Mouse (Mus musculus) CH12.LX (cell line): ENCODE data around the gene B4gat1. TPM values are rescaled to one million over a fixed set of nuclear protein-coding genes. Genes with fewer than 3 reads are reported as not detected.
A peak's percentile ranks its signal among the peaks of the same experiment; 100 is the strongest.

Source experiments
- DNase-seq: peaks from one replicate; pipeline ENCODE4 v3.0.0-alpha.2; 2013; ENCODE audit errors: extremely low read depth
- H3K27ac ChIP-seq: 2 replicates; pipeline ENCODE4 v1.5.1; 2012; ENCODE audit warnings: low read depth, mild to moderate bottlenecking, control low read depth, moderate library complexity; ENCODE audit not compliant: insufficient read depth
- H3K27me3 ChIP-seq: replicated peaks from 2 replicates; pipeline ENCODE3; 2012; ENCODE audit warnings: inconsistent platforms
- H3K36me3 ChIP-seq, 2 experiments: replicated peaks in 1 of 2; 2 replicates each; pipeline versions ENCODE3 to v1.6.1; 2012; ENCODE audit warnings: inconsistent platforms in 1 of 2, low read length in 1 of 2, mild to moderate bottlenecking in 1 of 2, mixed read lengths in 1 of 2, moderate library complexity in 1 of 2; ENCODE audit not compliant: control insufficient read depth in 1 of 2, insufficient read depth in 1 of 2
- H3K4me1 ChIP-seq, 2 experiments: 2 replicates each; pipeline ENCODE4 v1.6.1; 2012; ENCODE audit warnings: inconsistent platforms in 1 of 2, moderate library complexity in 1 of 2; ENCODE audit not compliant: insufficient read depth in 2 of 2, control insufficient read depth in 1 of 2
- H3K4me2 ChIP-seq: 2 replicates; pipeline ENCODE4 v1.6.1; 2012; ENCODE audit warnings: low read depth, mild to moderate bottlenecking, control low read depth; ENCODE audit not compliant: poor library complexity, insufficient read depth, severe bottlenecking
- H3K4me3 ChIP-seq, 3 experiments: fragments of 150-350 bp in 1 of 3; sonication (generic) in 1 of 3; replicated peaks in 1 of 3; 2 replicates each; pipeline versions ENCODE3 to v1.5.1; 2011 to 2012; ENCODE audit warnings: low read depth in 2 of 3, low read length in 2 of 3, mild to moderate bottlenecking in 2 of 3, moderate library complexity in 2 of 3, control low read depth in 1 of 3, improper control_type of control experiment in 1 of 3, inconsistent platforms in 1 of 3, mixed read lengths in 1 of 3; ENCODE audit not compliant: poor library complexity in 1 of 3
- H3K79me2 ChIP-seq: replicated peaks from 2 replicates; pipeline ENCODE4 v1.6.1; 2012; ENCODE audit warnings: mild to moderate bottlenecking, moderate library complexity; ENCODE audit not compliant: control insufficient read depth, poor library complexity, insufficient read depth, severe bottlenecking; ENCODE audit errors: extremely low read depth
- H3K9ac ChIP-seq: 2 replicates; pipeline ENCODE4 v1.6.1; 2012; ENCODE audit warnings: low read depth, mild to moderate bottlenecking, control low read depth, moderate library complexity; ENCODE audit not compliant: insufficient read depth
- H3K9me3 ChIP-seq: replicated peaks from 2 replicates; pipeline ENCODE3; 2012; ENCODE audit warnings: low read length, inconsistent platforms, mixed read lengths
- ELF1 ChIP-seq: IDR thresholded peaks from 2 replicates; pipeline ENCODE4 v1.6.1; 2014; ENCODE audit warnings: low read depth, mild to moderate bottlenecking, inconsistent platforms, low read length, improper control_type of control experiment
- EP300 ChIP-seq: IDR thresholded peaks from 2 replicates; pipeline ENCODE4 v1.6.1; 2011; ENCODE audit warnings: low read length, improper control_type of control experiment
- JUN ChIP-seq: IDR thresholded peaks from 2 replicates; pipeline ENCODE4 v1.6.1; 2011; ENCODE audit warnings: low read depth, mild to moderate bottlenecking, low read length, improper control_type of control experiment, moderate library complexity; ENCODE audit not compliant: insufficient read depth
- JUND ChIP-seq: conservative IDR thresholded peaks from 2 replicates; pipeline ENCODE4 v1.6.1; 2011; ENCODE audit warnings: low read depth, low read length, improper control_type of control experiment
- MEF2A ChIP-seq: IDR thresholded peaks from 2 replicates; pipeline ENCODE4 v1.6.1; 2014; ENCODE audit warnings: low read depth, mild to moderate bottlenecking, inconsistent platforms, low read length, improper control_type of control experiment, borderline replicate concordance
- MXI1 ChIP-seq: IDR thresholded peaks from 2 replicates; pipeline ENCODE4 v1.6.1; 2011; ENCODE audit warnings: mild to moderate bottlenecking, low read depth, low read length, improper control_type of control experiment
- MYC ChIP-seq: IDR thresholded peaks from 2 replicates; pipeline ENCODE4 v1.6.1; 2011; ENCODE audit warnings: low read depth, mild to moderate bottlenecking, improper control_type of control experiment, low read length
- NRF1 ChIP-seq: IDR thresholded peaks from 2 replicates; pipeline ENCODE4 v1.6.1; 2014; ENCODE audit warnings: low read depth, mild to moderate bottlenecking, inconsistent platforms, low read length, improper control_type of control experiment, moderate library complexity
- POLR2AphosphoS2 ChIP-seq: IDR thresholded peaks from 2 replicates; pipeline ENCODE4 v1.6.1; 2011; ENCODE audit warnings: low read depth, low read length, improper control_type of control experiment
- RAD21 ChIP-seq: IDR thresholded peaks from 2 replicates; pipeline ENCODE4 v1.6.1; 2011; ENCODE audit warnings: low read depth, mild to moderate bottlenecking, low read length, improper control_type of control experiment, moderate library complexity
- TBP ChIP-seq: conservative IDR thresholded peaks from 2 replicates; pipeline ENCODE4 v1.6.1; 2011; ENCODE audit warnings: low read depth, low read length, improper control_type of control experiment
- USF1 ChIP-seq: IDR thresholded peaks from 2 replicates; pipeline ENCODE4 v1.6.1; 2014; ENCODE audit warnings: low read depth, mild to moderate bottlenecking, inconsistent platforms, low read length, improper control_type of control experiment
- ZNF384 ChIP-seq: IDR thresholded peaks from 2 replicates; pipeline ENCODE4 v1.6.1; 2012; ENCODE audit warnings: low read depth, low read length, improper control_type of control experiment, inconsistent platforms
- dilution Hi-C: fragments of 300-500 bp; cut with MboI; formaldehyde crosslinking; loops from 2 replicates; pipeline ENCODE4 v1.14.3; 2020; ENCODE audit warnings: low sequenced_read_pairs; ENCODE audit not compliant: extremely low pct_unique_long_range_greater_than_20kb, extremely low pct_ligation_motif_present
- in situ Hi-C: fragments of 300-500 bp; cut with MboI; formaldehyde crosslinking; loops from 3 replicates; pipeline ENCODE4 v1.14.3; 2019; ENCODE audit warnings: low sequenced_read_pairs, low pct_ligation_motif_present, low pct_unique_long_range_greater_than_20kb, mixed read lengths
- polyA plus RNA-seq: library from polyadenylated mRNA; unstranded; fragments of >175 nt; gene quantifications from 2 replicates; pipeline ENCODE4 v1.2.1, GENCODE M21; 2012; ENCODE audit warnings: low read depth; ENCODE audit not compliant: insufficient read length
- total RNA-seq, 2 experiments: library from RNA; depleted of rRNA; stranded (reverse); fragments of 300-350 nt in 1 of 2; fragments of >200 nt in 1 of 2; gene quantifications; 2 replicates each; pipeline ENCODE4 v1.2.3; 2012 to 2014

The B4gat1 gene
- total and polyA plus RNA-seq, 3 experiments = 5.2 to 12.1 (median 6.9) TPM

DNA sequence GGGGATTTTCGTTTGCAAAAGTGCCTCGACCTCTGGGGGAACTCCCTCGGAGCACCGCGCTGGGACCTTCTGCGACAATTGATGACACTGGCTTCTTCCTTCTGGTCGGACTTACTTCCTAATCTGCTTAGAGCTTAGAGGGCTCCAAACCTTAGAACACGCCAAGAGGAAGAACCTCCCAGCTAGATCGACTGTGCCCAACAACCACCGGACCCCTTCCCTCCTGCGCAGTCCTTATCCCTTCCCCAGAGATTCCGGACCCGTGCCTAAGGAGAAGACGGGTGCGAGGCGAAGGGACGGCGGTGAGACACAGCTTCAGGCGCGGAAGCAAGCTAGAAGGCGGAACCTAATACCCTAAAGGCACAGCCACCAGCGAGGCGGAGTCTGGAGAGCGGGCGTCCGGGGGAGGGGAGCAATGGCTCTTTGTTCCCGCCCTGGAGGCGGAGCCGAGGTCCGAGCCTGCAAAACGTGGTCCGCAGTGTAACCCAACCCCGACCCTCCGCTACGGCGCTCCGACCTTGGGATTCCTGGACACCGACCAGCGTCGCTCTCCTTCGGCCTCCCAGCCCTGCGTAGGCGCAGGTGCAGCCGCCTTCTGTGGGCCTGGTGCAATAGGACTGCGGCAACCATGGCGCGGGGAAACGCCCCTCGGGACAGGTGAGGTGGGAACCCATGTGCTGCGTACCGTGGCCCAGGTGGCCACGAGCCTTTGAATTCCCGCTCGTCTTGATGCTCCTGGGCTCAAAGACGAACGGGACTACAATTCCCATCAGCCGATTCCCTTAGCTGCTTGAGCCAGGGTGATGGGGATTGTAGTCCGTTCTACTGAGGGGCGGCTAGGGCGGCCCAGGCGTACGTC lies 14.8 kb upstream of the B4gat1 start, which contains the start of gene Slc29a2 (continued):
- TF ChIP-seq MXI1 = peak; percentile 82
- TF ChIP-seq, all 38 proteins: peak for 12

DNA sequence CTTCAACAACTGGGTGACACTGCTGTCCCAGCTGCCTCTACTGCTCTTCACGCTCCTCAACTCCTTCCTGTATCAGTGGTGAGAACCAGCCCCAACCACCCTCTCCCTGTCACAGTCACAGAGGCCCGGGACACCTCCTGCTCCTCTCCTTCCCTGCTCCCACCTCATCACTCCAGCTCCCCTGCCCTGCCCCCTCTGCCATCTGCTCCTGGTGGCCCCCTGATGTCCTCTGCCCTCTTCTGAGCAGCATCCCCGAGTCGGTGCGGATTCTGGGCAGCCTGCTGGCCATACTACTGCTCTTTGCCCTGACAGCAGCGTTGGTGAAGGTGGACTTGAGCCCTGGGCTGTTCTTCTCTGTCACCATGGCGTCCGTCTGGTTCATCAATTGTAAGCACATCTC lies 12.5 kb upstream of the B4gat1 start:
- no peaks in the 10 kb centered on the region for H3K79me2 ChIP-seq
- no peak for TF ChIP-seq TBP
- TF ChIP-seq USF1 = no peak
- no peak for TF ChIP-seq JUND
- TF ChIP-seq, all 38 proteins: peak for 0
- no peaks in the 10 kb centered on the region for H3K9me3 ChIP-seq
- dilution Hi-C loops = no loop called here
- peaks cover under 1% of the 10 kb centered on the region for H3K27me3 ChIP-seq
- in situ Hi-C loops = no loop called here
- H3K27ac ChIP-seq = no peak overlapping the region
- no peak overlapping the region for H3K4me3 ChIP-seq
- peaks cover 16 to 51% of the 10 kb centered on the region in 2 experiments for H3K36me3 ChIP-seq
- no peak overlapping the region for H3K4me2 ChIP-seq
- no peak overlapping the region for H3K9ac ChIP-seq
- no peak for DNase-seq
- peaks cover 13 to 16% of the 10 kb centered on the region in 2 experiments for H3K4me1 ChIP-seq

DNA sequence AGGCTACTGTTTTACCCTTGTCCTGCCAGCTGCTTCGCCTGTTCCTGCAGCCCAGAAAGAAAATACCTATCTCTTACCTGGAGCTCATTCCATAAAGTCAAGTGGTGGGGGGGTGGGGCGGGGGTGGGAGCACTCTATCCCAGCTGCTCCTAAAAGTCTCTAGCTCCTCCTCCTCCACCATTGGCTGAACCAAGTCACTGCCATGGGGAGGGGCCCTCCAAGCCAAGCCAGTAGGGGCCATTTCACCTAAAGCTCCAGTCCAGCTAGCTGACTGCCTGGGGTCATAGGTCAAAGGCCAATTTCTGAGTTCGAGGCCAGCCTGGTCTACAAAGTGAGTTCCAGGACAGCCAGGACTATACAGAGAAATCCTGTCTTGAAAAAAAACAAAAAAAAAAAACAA lies 5.9 kb upstream of the B4gat1 start:
- Histone ChIP-seq H3K9me3 (no peaks in the 10 kb centered on the region), H3K4me3 (no peak overlapping the region), H3K9ac (no peak overlapping the region), H3K4me2 (no peak overlapping the region), H3K79me2 (no peaks in the 10 kb centered on the region), H3K36me3 (peaks cover 13 to 43% of the 10 kb centered on the region in 2 experiments), H3K27ac (no peak overlapping the region), H3K27me3 (peaks cover 4% of the 10 kb centered on the region), H3K4me1 (peaks cover 3 to 6% of the 10 kb centered on the region in 2 experiments)
- TF ChIP-seq RAD21 (no peak), NRF1 (no peak), ZNF384 (no peak), TBP (no peak), JUN (no peak), EP300 (no peak), MYC (no peak), MEF2A (no peak), ELF1 (no peak), POLR2AphosphoS2 (no peak)
- dilution Hi-C loops = no loop called here
- in situ Hi-C loops = no loop called here
- DNase-seq = no peak
